Mouse (Mus musculus): ENCODE measurements around the gene Ddx52. TPM values are rescaled to one million over a fixed set of nuclear protein-coding genes. Genes with fewer than 3 reads are reported as not detected.
A peak's percentile ranks its signal among the peaks of the same experiment; 100 is the strongest.

Gene Ddx52
- polyA plus RNA-seq, 1 experiment: 18.2 TPM

DNA sequence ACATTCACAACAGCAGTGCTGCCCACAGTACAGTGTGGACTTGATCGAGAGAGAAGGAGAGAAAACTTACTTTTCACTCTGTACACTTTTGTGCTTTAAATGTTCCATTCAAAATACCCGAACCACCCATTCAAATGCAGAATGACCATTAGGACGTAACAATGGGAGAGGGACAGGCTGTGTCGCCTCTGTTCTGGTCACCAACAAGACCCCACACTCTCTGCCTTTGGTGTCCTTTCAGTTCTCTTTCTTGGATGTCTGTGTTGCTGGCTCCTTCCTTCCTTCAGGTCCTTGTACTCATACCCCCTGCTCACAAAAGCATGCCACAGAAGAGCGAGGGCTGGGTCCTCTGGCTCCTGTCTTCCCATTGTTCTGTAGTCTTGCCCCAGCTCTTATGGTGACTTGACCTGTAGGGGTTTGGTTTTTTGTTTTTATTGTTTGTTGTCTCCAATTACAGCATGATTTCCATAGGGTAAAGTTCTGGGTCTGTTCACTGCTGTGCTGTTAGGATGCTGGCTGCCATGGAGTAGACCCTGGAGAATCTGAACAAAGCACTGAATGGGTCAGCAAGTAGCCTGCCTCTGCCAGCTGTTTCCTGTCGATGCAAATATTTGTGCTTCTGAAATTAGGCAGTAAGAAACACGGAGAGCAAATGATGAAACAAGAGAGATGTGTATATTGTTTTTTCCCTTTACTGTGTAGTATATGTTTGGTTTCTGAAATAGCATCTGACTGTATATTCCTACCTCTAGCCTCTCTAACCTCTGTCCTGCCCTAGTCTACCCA lies 32.9 kb downstream of the Ddx52 start:
- DNase-seq (ENCODE audit: low read depth): no peak
- TF ChIP-seq POLR2A (IDR thresholded peaks at IDR 0.05; ENCODE audit: borderline replicate concordance, extremely low read depth, insufficient read depth, insufficient read length, poor library complexity, severe bottlenecking) (no peak), CTCF (IDR thresholded peaks at IDR 0.05; ENCODE audit: borderline replicate concordance, extremely low read depth, insufficient read depth, insufficient read length) (no peak)

DNA sequence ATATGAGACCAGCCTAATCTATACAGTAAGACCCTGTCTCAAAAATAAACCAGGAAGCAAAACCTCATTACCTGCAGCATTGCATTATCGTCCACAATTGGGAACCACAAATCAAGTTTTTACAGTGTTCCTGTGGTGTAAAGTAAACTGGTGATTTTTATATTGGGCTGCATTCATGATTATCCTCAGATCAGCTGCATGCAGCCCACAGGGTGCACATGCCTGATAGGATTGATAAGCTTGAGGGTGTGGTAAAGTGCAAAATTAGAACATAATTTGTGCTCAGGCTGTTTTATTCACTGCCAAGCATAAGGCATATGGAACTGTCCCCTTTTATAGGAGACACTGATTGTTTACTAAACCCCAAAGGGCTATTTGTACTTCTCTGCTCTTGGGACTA lies 33.6 kb downstream of the Ddx52 start:
- TF ChIP-seq CTCF (IDR thresholded peaks at IDR 0.05; ENCODE audit: borderline replicate concordance, extremely low read depth, insufficient read depth, insufficient read length): no peak
- no peak for TF ChIP-seq POLR2A (IDR thresholded peaks at IDR 0.05; ENCODE audit: borderline replicate concordance, extremely low read depth, insufficient read depth, insufficient read length, poor library complexity, severe bottlenecking)
- no peak for DNase-seq (ENCODE audit: low read depth)

DNA sequence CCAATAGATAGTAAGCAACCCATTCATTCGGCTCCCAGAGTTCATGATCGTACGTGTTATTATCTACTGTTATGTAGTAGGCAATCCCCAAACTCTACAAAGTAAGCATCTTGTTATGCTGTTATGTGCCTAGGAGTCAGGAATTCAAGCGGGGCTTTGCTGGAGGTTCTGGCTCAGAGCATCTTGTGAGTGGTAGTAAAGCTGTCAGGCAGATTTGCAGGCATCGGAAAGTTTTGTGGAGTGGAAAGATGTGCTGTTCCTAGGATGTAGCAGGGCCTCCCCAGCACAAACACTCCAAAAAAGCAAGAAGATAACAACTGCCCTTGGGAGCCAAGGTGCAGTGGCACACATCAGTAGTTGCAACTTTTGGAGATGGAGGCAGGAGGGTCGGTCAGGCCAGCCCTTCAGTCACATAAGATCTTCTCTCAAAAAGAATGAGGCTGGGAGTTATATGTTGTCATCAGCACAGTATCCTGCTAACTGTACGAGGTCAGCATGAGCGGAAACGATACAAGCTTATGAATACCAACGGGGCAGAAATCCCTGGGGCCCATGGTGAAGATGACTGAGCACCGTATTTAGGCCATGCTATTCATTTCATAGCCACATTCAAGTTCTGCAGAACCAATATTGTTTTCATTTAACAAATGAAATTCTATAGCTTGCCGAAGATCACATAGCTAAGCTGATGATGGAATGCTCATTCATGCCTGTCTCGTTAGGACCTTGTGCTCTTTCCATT lies 34.5 kb downstream of the Ddx52 start:
- TF ChIP-seq POLR2A (IDR thresholded peaks at IDR 0.05; ENCODE audit: borderline replicate concordance, extremely low read depth, insufficient read depth, insufficient read length, poor library complexity, severe bottlenecking) (no peak), CTCF (IDR thresholded peaks at IDR 0.05; ENCODE audit: borderline replicate concordance, extremely low read depth, insufficient read depth, insufficient read length) (no peak)
- DNase-seq (ENCODE audit: low read depth): no peak

DNA sequence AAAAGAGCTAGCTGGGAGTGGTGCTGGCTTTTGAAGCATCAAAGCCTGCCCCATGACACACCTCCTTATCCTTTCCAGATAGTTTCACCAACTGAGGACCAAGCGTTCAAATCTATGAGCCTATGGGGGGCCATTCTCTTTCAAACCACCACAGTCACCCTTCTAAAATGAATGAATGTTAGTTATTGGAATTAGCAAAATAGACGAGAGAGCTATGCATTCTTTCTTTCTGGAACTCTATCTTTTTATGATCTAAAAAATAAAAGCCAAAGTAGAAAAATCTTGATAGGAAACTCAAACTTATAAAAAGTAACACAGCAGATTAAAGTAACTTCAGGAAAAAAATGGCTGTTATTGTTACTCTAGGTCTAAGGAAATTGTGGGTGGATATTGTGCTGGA lies 35.9 kb downstream of the Ddx52 start:
- TF ChIP-seq POLR2A (IDR thresholded peaks at IDR 0.05; ENCODE audit: borderline replicate concordance, extremely low read depth, insufficient read depth, insufficient read length, poor library complexity, severe bottlenecking): no peak
- TF ChIP-seq CTCF (IDR thresholded peaks at IDR 0.05; ENCODE audit: borderline replicate concordance, extremely low read depth, insufficient read depth, insufficient read length): no peak
- no peak for DNase-seq (ENCODE audit: low read depth)

DNA sequence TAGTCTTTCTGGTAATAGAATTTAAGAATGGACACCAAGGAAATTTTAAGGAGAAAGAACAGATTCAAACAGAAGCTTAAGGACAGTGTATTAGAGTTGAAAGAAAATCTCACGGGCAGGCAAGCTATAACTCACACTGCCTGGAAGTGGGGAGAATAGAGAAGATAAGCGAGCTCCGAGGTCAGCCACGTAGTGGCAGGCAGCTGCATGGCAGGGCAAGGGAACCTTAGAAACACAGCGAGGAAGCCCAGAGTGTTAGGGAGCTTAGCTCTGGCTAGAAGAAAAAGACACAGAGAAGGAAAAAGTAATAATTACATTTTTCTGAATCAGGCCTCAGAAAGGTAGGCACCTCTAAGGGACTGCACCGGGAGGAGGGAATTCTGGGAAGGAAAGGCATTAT lies 38.1 kb downstream of the Ddx52 start:
- DNase-seq (ENCODE audit: low read depth): no peak
- TF ChIP-seq POLR2A (IDR thresholded peaks at IDR 0.05; ENCODE audit: borderline replicate concordance, extremely low read depth, insufficient read depth, insufficient read length, poor library complexity, severe bottlenecking): no peak
- TF ChIP-seq CTCF (IDR thresholded peaks at IDR 0.05; ENCODE audit: borderline replicate concordance, extremely low read depth, insufficient read depth, insufficient read length): no peak

DNA sequence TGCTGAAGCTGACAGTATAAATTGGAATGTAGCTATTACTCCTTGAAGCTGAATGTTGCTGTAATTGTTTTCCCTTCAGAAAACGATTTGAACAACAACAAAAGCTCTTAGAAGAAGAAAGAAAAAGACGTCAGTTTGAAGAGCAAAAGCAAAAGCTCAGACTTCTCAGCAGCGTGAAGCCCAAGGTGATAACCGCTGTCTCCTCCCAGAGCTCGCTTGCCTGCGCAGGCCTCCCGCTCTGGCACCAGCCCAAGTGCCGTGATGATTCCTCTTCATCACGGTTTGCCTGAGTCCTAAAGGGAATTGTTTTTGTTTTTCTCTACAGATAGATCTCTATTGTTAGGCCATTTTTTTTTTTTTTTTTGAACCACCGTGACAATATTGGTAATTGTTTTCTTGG lies 39.5 kb downstream of the Ddx52 start:
- TF ChIP-seq POLR2A (IDR thresholded peaks at IDR 0.05; ENCODE audit: borderline replicate concordance, extremely low read depth, insufficient read depth, insufficient read length, poor library complexity, severe bottlenecking) (no peak), CTCF (IDR thresholded peaks at IDR 0.05; ENCODE audit: borderline replicate concordance, extremely low read depth, insufficient read depth, insufficient read length) (no peak)
- peak; percentile 36 for DNase-seq (ENCODE audit: low read depth)

DNA sequence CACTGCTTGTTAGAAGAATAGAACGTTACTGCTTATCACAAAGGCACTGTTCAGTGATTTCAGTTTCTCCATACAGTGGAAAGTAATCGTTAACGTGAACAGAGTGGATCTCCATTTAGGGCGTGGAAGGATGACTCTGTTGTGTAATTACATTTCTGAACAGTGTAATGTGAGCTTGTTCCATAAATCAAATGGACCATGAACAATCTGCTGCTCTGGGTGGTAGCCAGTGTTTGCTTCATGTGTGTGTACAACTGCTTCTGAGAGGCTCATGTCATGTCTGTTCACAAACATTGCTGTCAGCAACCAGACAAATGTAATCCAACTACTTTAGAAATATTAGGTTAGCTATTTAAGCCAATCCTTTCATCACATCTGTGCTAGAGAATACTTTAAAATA lies 49.8 kb downstream of the Ddx52 start:
- no peak for DNase-seq (ENCODE audit: low read depth)
- TF ChIP-seq CTCF (IDR thresholded peaks at IDR 0.05; ENCODE audit: borderline replicate concordance, extremely low read depth, insufficient read depth, insufficient read length) (no peak), POLR2A (IDR thresholded peaks at IDR 0.05; ENCODE audit: borderline replicate concordance, extremely low read depth, insufficient read depth, insufficient read length, poor library complexity, severe bottlenecking) (no peak)

DNA sequence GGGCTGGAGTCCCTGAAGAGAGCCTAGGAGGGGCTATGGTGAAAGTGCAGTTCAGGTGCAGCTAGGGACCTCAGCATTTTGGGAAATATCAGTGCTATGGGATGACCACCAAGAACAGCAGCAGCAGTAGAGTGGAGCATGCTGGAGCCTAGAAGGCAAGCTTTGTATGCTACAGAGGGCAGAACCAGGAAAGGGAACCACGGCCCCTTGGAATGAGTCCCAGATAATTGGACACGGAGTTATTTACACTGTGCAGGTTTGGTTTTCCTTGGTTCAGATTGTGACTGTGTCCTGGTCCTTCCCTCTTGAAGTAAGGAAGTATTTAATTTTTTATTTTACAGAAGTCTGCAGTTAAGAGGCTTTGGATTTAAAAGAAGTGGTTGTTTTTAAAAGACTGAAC lies 51.6 kb downstream of the Ddx52 start:
- DNase-seq (ENCODE audit: low read depth): no peak

DNA sequence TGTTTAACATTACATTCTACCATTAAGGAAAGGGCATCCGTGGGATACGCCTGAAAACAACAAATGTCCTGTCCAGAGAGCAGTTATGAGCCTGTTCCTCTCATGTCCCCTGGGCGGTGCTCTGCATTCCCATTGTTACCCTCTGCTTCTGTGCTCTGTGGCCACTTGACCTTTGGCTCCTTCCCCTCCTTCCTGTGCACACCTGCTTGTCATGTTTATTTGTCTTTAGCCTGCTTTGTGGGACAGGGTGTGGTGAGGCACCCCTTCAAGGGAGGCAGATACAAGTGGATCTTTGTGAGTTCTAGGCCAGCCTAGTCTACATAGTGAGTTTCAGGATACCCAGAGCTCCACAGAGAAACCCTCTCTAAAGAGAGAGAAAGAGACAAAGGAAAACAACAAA lies 52.6 kb downstream of the Ddx52 start:
- no peak for TF ChIP-seq POLR2A (IDR thresholded peaks at IDR 0.05; ENCODE audit: borderline replicate concordance, extremely low read depth, insufficient read depth, insufficient read length, poor library complexity, severe bottlenecking)
- no peak for TF ChIP-seq CTCF (IDR thresholded peaks at IDR 0.05; ENCODE audit: borderline replicate concordance, extremely low read depth, insufficient read depth, insufficient read length)
- DNase-seq (ENCODE audit: low read depth): no peak

More for the DNA sequence above, 51.6 kb downstream of the Ddx52 start:
- no peak for TF ChIP-seq CTCF (IDR thresholded peaks at IDR 0.05; ENCODE audit: borderline replicate concordance, extremely low read depth, insufficient read depth, insufficient read length)
- no peak for TF ChIP-seq POLR2A (IDR thresholded peaks at IDR 0.05; ENCODE audit: borderline replicate concordance, extremely low read depth, insufficient read depth, insufficient read length, poor library complexity, severe bottlenecking)

GRCm38 (mm10) chr11:83995535-83995950 lies 53.7 kb downstream of the Ddx52 start:
- TF ChIP-seq CTCF (IDR thresholded peaks at IDR 0.05; ENCODE audit: borderline replicate concordance, extremely low read depth, insufficient read depth, insufficient read length) (no peak), POLR2A (IDR thresholded peaks at IDR 0.05; ENCODE audit: borderline replicate concordance, extremely low read depth, insufficient read depth, insufficient read length, poor library complexity, severe bottlenecking) (no peak)
- no peak for DNase-seq (ENCODE audit: low read depth)

- no peak for DNase-seq (ENCODE audit: low read depth)
Observed at GRCm38 (mm10) chr11:83997171-83997868, 55.5 kb downstream of the Ddx52 start.

More at GRCm38 (mm10) chr11:83997171-83997868, 55.5 kb downstream of the Ddx52 start:
- TF ChIP-seq CTCF (IDR thresholded peaks at IDR 0.05; ENCODE audit: borderline replicate concordance, extremely low read depth, insufficient read depth, insufficient read length) (no peak), POLR2A (IDR thresholded peaks at IDR 0.05; ENCODE audit: borderline replicate concordance, extremely low read depth, insufficient read depth, insufficient read length, poor library complexity, severe bottlenecking) (no peak)
